Mouse (Mus musculus): ENCODE measurements at regions not wholly inside any gene's neighbourhood (a gene's known extent, or its start where the extent isn't known, plus 50 kb on each side); places are given as distances from the start of the nearest gene placed in this dataset.

- TF ChIP-seq POLR2A (IDR thresholded peaks at IDR 0.05; ENCODE audit: control insufficient read depth, extremely low read depth, insufficient read depth, low read length, poor library complexity): no peak
- H3K36me3 ChIP-seq (ENCODE audit: control insufficient read depth, insufficient read depth, low read length): no peaks in the 10 kb centered on the region
These were observed 80.3 kb downstream of the 1700001O22Rik start for GRCm38 (mm10) chr2:30723059-30723587.

GRCm38 (mm10) chr2:30722263-30723050 is 81.0 kb downstream of the 1700001O22Rik start:
- Histone ChIP-seq H3K27me3 (ENCODE audit: control insufficient read depth, insufficient read depth, low read length) (no peaks in the 10 kb centered on the region; the same call in 1 of the 2 replicates), H3K4me1 (replicated peaks; ENCODE audit: control insufficient read depth, insufficient read depth, low read length) (peaks cover 20% of the 10 kb centered on the region), H3K27ac (ENCODE audit: control insufficient read depth, insufficient read depth, low read length) (no peak overlapping the region), H3K4me3 (ENCODE audit: control insufficient read depth, insufficient read depth, low read length) (no peak overlapping the region), H3K36me3 (ENCODE audit: control insufficient read depth, insufficient read depth, low read length) (no peaks in the 10 kb centered on the region)
- no peak for DNase-seq
- TF ChIP-seq POLR2A (IDR thresholded peaks at IDR 0.05; ENCODE audit: control insufficient read depth, extremely low read depth, insufficient read depth, low read length, poor library complexity) (no peak), CTCF (IDR thresholded peaks at IDR 0.05; ENCODE audit: borderline replicate concordance, control insufficient read depth, extremely low read depth, insufficient read depth, low read length, poor library complexity) (no peak)
- WGBS: 93% methylated on average over 7 of the region's 7 CpGs

More at GRCm38 (mm10) chr2:30723059-30723587, 80.3 kb downstream of the 1700001O22Rik start:
- 81% methylated on average over 10 of the region's 10 CpGs for WGBS
- no peak for DNase-seq
- H3K4me3 ChIP-seq (ENCODE audit: control insufficient read depth, insufficient read depth, low read length): no peak overlapping the region
- H3K4me1 ChIP-seq (replicated peaks; ENCODE audit: control insufficient read depth, insufficient read depth, low read length): peaks cover 20% of the 10 kb centered on the region
- no peaks in the 10 kb centered on the region; the same call in 1 of the 2 replicates for H3K27me3 ChIP-seq (ENCODE audit: control insufficient read depth, insufficient read depth, low read length)
- H3K27ac ChIP-seq (ENCODE audit: control insufficient read depth, insufficient read depth, low read length): no peak overlapping the region

GRCm38 (mm10) chr2:30721473-30722262 is 81.8 kb downstream of the 1700001O22Rik start:
- TF ChIP-seq CTCF (IDR thresholded peaks at IDR 0.05; ENCODE audit: borderline replicate concordance, control insufficient read depth, extremely low read depth, insufficient read depth, low read length, poor library complexity): no peak
- no peak overlapping the region for H3K4me3 ChIP-seq (ENCODE audit: control insufficient read depth, insufficient read depth, low read length)
- H3K27me3 ChIP-seq (ENCODE audit: control insufficient read depth, insufficient read depth, low read length): peaks cover 1% of the 10 kb centered on the region; the same call in 1 of the 2 replicates
- H3K27ac ChIP-seq (ENCODE audit: control insufficient read depth, insufficient read depth, low read length): no peak overlapping the region
- DNase-seq: peak; percentile 0
- 80% methylated on average over 12 of the region's 12 CpGs for WGBS
- H3K4me1 ChIP-seq (replicated peaks; ENCODE audit: control insufficient read depth, insufficient read depth, low read length): peaks cover 18% of the 10 kb centered on the region
- H3K36me3 ChIP-seq (ENCODE audit: control insufficient read depth, insufficient read depth, low read length): no peaks in the 10 kb centered on the region

- peaks cover 2% of the 10 kb centered on the region; the same call in 1 of the 2 replicates for H3K27me3 ChIP-seq (ENCODE audit: control insufficient read depth, insufficient read depth, low read length)
- WGBS: 94% methylated on average over 5 of the region's 5 CpGs
- H3K36me3 ChIP-seq (ENCODE audit: control insufficient read depth, insufficient read depth, low read length): no peaks in the 10 kb centered on the region
- DNase-seq: no peak
- no peak for TF ChIP-seq CTCF (IDR thresholded peaks at IDR 0.05; ENCODE audit: borderline replicate concordance, control insufficient read depth, extremely low read depth, insufficient read depth, low read length, poor library complexity)
- TF ChIP-seq POLR2A (IDR thresholded peaks at IDR 0.05; ENCODE audit: control insufficient read depth, extremely low read depth, insufficient read depth, low read length, poor library complexity): no peak
- no peak overlapping the region for H3K27ac ChIP-seq (ENCODE audit: control insufficient read depth, insufficient read depth, low read length)
- H3K4me1 ChIP-seq (replicated peaks; ENCODE audit: control insufficient read depth, insufficient read depth, low read length): peaks cover 17% of the 10 kb centered on the region
- no peak overlapping the region for H3K4me3 ChIP-seq (ENCODE audit: control insufficient read depth, insufficient read depth, low read length)
These were observed 82.4 kb downstream of the 1700001O22Rik start for GRCm38 (mm10) chr2:30721048-30721461.

GRCm38 (mm10) chr2:30720291-30720690 is 83.2 kb downstream of the 1700001O22Rik start:
- 91% methylated on average over 5 of the region's 5 CpGs for WGBS
- no peak overlapping the region for H3K4me3 ChIP-seq (ENCODE audit: control insufficient read depth, insufficient read depth, low read length)
- H3K36me3 ChIP-seq (ENCODE audit: control insufficient read depth, insufficient read depth, low read length): no peaks in the 10 kb centered on the region
- TF ChIP-seq CTCF (IDR thresholded peaks at IDR 0.05; ENCODE audit: borderline replicate concordance, control insufficient read depth, extremely low read depth, insufficient read depth, low read length, poor library complexity): no peak
- TF ChIP-seq POLR2A (IDR thresholded peaks at IDR 0.05; ENCODE audit: control insufficient read depth, extremely low read depth, insufficient read depth, low read length, poor library complexity): no peak
- H3K27ac ChIP-seq (ENCODE audit: control insufficient read depth, insufficient read depth, low read length): no peak overlapping the region
- peaks cover 2% of the 10 kb centered on the region; the same call in 1 of the 2 replicates for H3K27me3 ChIP-seq (ENCODE audit: control insufficient read depth, insufficient read depth, low read length)
- DNase-seq: no peak
- H3K4me1 ChIP-seq (replicated peaks; ENCODE audit: control insufficient read depth, insufficient read depth, low read length): peaks cover 17% of the 10 kb centered on the region

- DNase-seq: no peak
- Histone ChIP-seq H3K4me3 (ENCODE audit: control insufficient read depth, insufficient read depth, low read length) (no peak overlapping the region), H3K4me1 (replicated peaks; ENCODE audit: control insufficient read depth, insufficient read depth, low read length) (peaks cover 17% of the 10 kb centered on the region), H3K27ac (ENCODE audit: control insufficient read depth, insufficient read depth, low read length) (no peak overlapping the region), H3K36me3 (ENCODE audit: control insufficient read depth, insufficient read depth, low read length) (no peaks in the 10 kb centered on the region), H3K27me3 (ENCODE audit: control insufficient read depth, insufficient read depth, low read length) (peaks cover 2% of the 10 kb centered on the region; the same call in 1 of the 2 replicates)
- TF ChIP-seq CTCF (IDR thresholded peaks at IDR 0.05; ENCODE audit: borderline replicate concordance, control insufficient read depth, extremely low read depth, insufficient read depth, low read length, poor library complexity) (no peak), POLR2A (IDR thresholded peaks at IDR 0.05; ENCODE audit: control insufficient read depth, extremely low read depth, insufficient read depth, low read length, poor library complexity) (no peak)
- WGBS: 60% methylated on average over 8 of the region's 8 CpGs
These were observed 83.7 kb downstream of the 1700001O22Rik start for GRCm38 (mm10) chr2:30719611-30720290.
